Mouse (Mus musculus): Measurements from ENCODE around the gene Neurl1b. TPM values are rescaled to one million over a fixed set of nuclear protein-coding genes. Genes with fewer than 3 reads are reported as not detected.

Gene Neurl1b
- polyA plus RNA-seq, 1 experiment, result 7.9 TPM

DNA sequence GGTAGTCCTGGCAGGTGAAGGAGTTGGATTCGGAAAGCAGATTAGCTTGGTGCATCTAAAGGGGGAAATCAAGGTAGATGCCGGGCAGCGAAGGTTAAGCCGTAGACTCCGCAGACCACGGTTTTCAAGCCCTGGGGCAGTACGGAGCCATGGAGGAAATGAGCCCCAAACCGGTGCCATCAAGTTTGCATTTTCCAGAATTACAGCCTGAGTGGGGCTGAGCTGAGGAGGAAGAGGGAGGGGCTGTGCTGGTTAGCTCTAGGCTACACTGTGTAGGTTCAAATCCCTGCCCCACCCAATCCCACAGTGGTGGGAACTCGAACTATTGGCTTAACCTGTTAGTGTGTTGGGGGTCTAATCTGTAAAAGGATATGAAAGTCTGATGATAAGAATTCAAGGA is 49.9 kb downstream of the Neurl1b start:
- H3K27ac ChIP-seq (ENCODE audit: insufficient read depth, low read depth, low read length), result no peak overlapping the region
- H3K4me1 ChIP-seq (ENCODE audit: control insufficient read depth, insufficient read depth, low read length), result peaks cover 2% of the 10 kb centered on the region
- H3K4me3 ChIP-seq (ENCODE audit: insufficient read depth, low read length), result no peak overlapping the region
- TF ChIP-seq CTCF (IDR thresholded peaks at IDR 0.05; ENCODE audit: low read depth, low read length) (no peak), POLR2A (IDR thresholded peaks at IDR 0.05; ENCODE audit: borderline replicate concordance, low read depth, low read length) (no peak)

DNA sequence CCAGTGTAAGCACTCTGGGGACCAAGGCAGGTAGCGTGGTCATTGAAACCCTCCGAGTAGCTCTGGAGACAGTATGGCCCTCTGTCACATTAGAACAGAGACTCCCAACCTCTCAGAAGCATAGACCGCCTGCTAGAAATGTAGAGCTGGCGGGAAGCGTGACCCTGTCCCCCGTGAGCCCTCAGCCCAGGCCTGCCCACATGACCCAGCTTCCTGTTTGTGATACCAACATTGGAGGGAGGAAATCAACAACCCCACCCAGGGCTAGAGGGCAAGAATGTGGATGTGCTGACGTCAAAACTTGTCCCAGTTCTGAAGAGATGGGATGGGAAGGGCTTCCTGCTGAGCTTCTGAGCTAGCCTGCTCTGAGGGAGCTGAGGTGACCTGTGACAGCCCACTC is 50.3 kb downstream of the Neurl1b start:
- TF ChIP-seq CTCF (IDR thresholded peaks at IDR 0.05; ENCODE audit: low read depth, low read length) (no peak), POLR2A (IDR thresholded peaks at IDR 0.05; ENCODE audit: borderline replicate concordance, low read depth, low read length) (no peak)
- no peak overlapping the region for H3K4me3 ChIP-seq (ENCODE audit: insufficient read depth, low read length)
- peaks cover 2% of the 10 kb centered on the region for H3K4me1 ChIP-seq (ENCODE audit: control insufficient read depth, insufficient read depth, low read length)
- no peak overlapping the region for H3K27ac ChIP-seq (ENCODE audit: insufficient read depth, low read depth, low read length)

DNA sequence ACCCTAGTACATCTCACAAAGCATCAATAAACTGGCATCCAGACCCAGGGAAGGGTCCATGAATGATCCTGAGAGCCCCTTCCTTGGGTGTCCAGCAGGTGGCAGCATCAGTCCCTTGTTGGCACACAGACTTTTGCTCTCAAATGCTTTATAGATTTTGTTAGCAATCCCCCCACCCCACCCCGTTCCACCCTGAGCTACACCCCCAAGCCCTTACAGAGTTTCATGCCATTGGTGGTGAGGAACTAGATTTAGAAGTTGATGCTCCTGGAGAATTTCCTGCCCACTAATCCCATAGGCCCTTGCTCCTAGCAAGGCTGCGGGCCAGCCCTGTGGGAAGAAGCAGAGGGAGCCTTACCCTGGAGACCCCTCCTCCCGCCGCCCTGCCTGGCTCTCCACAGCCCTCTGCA is 52.1 kb downstream of the Neurl1b start:
- H3K4me3 ChIP-seq (ENCODE audit: insufficient read depth, low read length), result no peak overlapping the region
- H3K4me1 ChIP-seq (ENCODE audit: control insufficient read depth, insufficient read depth, low read length), result peaks cover 2% of the 10 kb centered on the region
- no peak for TF ChIP-seq POLR2A (IDR thresholded peaks at IDR 0.05; ENCODE audit: borderline replicate concordance, low read depth, low read length)
- TF ChIP-seq CTCF (IDR thresholded peaks at IDR 0.05; ENCODE audit: low read depth, low read length), result peak; percentile 92
- H3K27ac ChIP-seq (ENCODE audit: insufficient read depth, low read depth, low read length), result no peak overlapping the region

DNA sequence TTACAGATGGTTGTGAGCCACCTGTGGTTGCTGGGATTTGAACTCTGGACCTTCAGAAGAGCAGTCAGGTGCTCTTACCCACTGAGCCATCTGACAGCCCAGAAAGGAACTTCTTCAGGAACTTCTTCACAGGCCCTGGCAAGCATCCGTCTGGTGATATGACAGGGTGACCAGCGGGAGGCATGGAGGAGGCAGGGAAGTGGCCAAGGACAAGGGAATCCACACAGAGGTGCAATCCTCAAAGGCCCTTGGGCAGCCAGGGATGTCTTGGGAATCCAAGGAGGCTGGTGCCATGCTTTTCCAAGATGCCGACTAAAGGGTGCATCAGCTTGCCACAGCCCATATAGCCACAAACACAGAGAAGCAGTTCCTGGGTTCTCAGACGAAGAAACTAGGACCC is 53.0 kb downstream of the Neurl1b start:
- TF ChIP-seq POLR2A (IDR thresholded peaks at IDR 0.05; ENCODE audit: borderline replicate concordance, low read depth, low read length) (no peak), CTCF (IDR thresholded peaks at IDR 0.05; ENCODE audit: low read depth, low read length) (no peak)

DNA sequence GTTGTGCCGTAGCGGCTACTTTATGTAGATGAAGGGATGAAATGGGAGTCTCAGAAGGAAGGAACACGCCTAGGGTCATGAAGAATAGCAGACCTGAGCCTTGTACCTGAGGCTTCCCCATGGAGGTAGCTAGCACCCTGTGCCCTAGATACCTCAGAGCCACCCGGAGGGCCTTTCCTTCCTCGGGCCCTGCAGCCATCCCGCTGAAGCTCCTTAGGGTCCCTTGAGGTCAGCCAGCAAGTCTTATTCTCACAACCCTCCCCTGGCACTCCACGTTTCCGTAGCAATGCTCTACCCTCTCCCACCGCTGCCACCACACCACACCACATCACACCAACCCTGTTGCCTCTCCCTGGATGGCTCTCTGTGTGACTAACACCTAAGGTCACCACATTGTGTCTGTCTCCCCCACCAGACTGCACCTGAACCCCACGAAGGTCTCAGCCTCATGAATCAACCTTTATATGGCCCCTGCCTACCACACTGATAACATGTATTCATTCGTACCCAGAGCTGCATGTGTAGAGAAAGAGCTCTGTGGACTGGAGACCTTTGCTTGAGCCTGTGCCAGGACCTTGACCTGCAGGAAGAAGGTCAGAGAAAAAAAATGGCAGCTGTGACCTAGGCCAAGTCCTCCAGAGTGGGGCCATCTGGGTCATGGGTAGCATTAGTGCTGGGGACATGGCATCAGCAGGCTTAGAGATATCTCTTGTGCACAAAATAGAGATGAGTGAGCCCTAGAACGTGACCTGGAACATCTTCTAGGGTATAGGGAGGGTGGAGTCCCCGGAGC is 53.7 kb downstream of the Neurl1b start:
- Histone ChIP-seq H3K27ac (ENCODE audit: insufficient read depth, low read depth, low read length) (no peak overlapping the region), H3K4me3 (ENCODE audit: insufficient read depth, low read length) (no peak overlapping the region), H3K4me1 (ENCODE audit: control insufficient read depth, insufficient read depth, low read length) (peaks cover 2% of the 10 kb centered on the region)
- TF ChIP-seq POLR2A (IDR thresholded peaks at IDR 0.05; ENCODE audit: borderline replicate concordance, low read depth, low read length) (no peak), CTCF (IDR thresholded peaks at IDR 0.05; ENCODE audit: low read depth, low read length) (no peak)

More for the DNA sequence above, 53.0 kb downstream of the Neurl1b start:
- H3K4me3 ChIP-seq (ENCODE audit: insufficient read depth, low read length), result no peak overlapping the region
- H3K4me1 ChIP-seq (ENCODE audit: control insufficient read depth, insufficient read depth, low read length), result peaks cover 2% of the 10 kb centered on the region
- H3K27ac ChIP-seq (ENCODE audit: insufficient read depth, low read depth, low read length), result no peak overlapping the region

DNA sequence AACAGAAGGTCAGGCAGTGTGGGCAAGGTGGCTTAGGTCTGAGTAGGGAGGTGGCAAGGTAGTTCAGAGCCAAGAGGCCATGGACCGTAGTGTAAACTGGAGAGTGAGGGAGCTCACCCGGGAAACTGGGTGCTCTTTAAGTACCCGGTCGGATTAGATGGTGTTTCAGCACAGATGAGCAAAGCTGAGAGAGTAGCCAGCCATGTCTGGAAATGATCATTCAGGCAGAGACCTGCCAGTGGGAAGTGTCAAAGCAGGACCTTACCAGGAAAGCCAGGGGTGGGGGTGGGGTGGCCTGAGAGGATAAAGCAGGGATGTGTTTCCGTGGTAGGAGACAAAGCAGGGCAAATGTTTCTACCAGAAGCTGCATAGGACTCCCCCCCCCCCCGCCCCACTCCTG is 62.2 kb downstream of the Neurl1b start:
- H3K4me1 ChIP-seq (ENCODE audit: control insufficient read depth, insufficient read depth, low read length), result peaks cover 9% of the 10 kb centered on the region
- H3K4me3 ChIP-seq (ENCODE audit: insufficient read depth, low read length), result no peak overlapping the region
- H3K27ac ChIP-seq (ENCODE audit: insufficient read depth, low read depth, low read length), result no peak overlapping the region
- no peak for TF ChIP-seq CTCF (IDR thresholded peaks at IDR 0.05; ENCODE audit: low read depth, low read length)
- TF ChIP-seq POLR2A (IDR thresholded peaks at IDR 0.05; ENCODE audit: borderline replicate concordance, low read depth, low read length), result no peak

DNA sequence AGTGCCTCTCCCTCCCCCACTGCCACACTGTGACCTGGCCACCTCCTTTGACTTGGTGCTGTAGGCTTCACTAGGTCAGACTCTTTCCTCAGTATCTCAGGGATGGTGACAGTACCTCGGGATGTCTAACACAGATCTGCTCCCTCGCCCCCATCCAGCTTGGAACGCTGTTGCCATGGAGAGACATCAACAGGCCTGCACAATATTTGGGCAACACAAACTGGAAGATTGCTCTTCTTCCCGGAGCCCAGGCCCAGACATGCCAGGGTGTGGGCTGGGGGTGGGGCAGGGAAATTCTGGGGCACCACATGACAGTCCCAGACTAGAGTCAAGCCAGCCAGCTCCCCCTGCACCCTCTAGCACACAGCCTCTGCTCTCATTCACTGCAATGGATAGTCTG is 64.0 kb downstream of the Neurl1b start:
- Histone ChIP-seq H3K4me1 (ENCODE audit: control insufficient read depth, insufficient read depth, low read length) (peaks cover 9% of the 10 kb centered on the region), H3K27ac (ENCODE audit: insufficient read depth, low read depth, low read length) (no peak overlapping the region), H3K4me3 (ENCODE audit: insufficient read depth, low read length) (no peak overlapping the region)
- TF ChIP-seq POLR2A (IDR thresholded peaks at IDR 0.05; ENCODE audit: borderline replicate concordance, low read depth, low read length) (no peak), CTCF (IDR thresholded peaks at IDR 0.05; ENCODE audit: low read depth, low read length) (no peak)

DNA sequence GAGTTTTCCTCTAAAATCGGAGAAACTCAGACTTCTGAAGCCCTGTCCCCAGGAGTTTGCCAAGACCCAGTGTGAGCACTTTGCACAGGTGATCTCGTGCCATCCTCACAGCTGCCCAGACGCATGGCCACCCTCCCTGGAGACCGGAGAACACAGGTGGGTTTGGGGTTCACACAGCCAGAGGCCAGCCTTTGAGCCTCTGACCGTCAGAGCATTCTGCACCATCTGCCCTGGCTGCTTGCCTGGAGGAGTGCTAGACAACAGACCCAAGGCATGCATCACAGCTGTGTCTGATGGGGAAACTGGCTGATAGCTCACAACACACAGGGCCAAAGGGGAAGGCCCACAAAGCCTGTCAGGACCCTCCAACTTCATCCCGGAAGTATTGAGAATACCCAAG is 65.0 kb downstream of the Neurl1b start:
- H3K27ac ChIP-seq (ENCODE audit: insufficient read depth, low read depth, low read length), result no peak overlapping the region
- peaks cover 9% of the 10 kb centered on the region for H3K4me1 ChIP-seq (ENCODE audit: control insufficient read depth, insufficient read depth, low read length)
- no peak for TF ChIP-seq POLR2A (IDR thresholded peaks at IDR 0.05; ENCODE audit: borderline replicate concordance, low read depth, low read length)
- TF ChIP-seq CTCF (IDR thresholded peaks at IDR 0.05; ENCODE audit: low read depth, low read length), result no peak
- no peak overlapping the region for H3K4me3 ChIP-seq (ENCODE audit: insufficient read depth, low read length)

DNA sequence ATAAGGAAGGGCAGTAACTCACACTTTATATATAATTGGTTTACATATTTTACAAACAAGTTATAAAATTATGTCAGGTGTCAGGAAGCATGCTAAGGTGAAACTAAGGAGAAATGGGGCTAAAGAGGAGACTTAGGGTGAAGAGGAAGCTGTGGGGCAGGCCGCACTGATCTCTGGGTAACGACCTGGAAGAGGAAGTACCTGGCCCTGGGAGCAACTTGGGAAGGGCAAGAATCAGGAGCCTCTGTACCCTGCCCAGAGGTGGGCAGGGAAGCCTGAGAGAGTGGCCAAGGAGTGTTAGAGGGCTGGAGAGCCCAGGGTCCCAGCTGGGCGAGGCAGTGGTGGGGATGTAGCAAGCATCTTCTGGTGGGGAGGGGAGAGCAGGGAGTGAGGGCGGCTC is 66.3 kb downstream of the Neurl1b start:
- H3K4me3 ChIP-seq (ENCODE audit: insufficient read depth, low read length), result no peak overlapping the region
- TF ChIP-seq CTCF (IDR thresholded peaks at IDR 0.05; ENCODE audit: low read depth, low read length) (no peak), POLR2A (IDR thresholded peaks at IDR 0.05; ENCODE audit: borderline replicate concordance, low read depth, low read length) (no peak)
- H3K4me1 ChIP-seq (ENCODE audit: control insufficient read depth, insufficient read depth, low read length), result peaks cover 12% of the 10 kb centered on the region
- no peak overlapping the region for H3K27ac ChIP-seq (ENCODE audit: insufficient read depth, low read depth, low read length)

DNA sequence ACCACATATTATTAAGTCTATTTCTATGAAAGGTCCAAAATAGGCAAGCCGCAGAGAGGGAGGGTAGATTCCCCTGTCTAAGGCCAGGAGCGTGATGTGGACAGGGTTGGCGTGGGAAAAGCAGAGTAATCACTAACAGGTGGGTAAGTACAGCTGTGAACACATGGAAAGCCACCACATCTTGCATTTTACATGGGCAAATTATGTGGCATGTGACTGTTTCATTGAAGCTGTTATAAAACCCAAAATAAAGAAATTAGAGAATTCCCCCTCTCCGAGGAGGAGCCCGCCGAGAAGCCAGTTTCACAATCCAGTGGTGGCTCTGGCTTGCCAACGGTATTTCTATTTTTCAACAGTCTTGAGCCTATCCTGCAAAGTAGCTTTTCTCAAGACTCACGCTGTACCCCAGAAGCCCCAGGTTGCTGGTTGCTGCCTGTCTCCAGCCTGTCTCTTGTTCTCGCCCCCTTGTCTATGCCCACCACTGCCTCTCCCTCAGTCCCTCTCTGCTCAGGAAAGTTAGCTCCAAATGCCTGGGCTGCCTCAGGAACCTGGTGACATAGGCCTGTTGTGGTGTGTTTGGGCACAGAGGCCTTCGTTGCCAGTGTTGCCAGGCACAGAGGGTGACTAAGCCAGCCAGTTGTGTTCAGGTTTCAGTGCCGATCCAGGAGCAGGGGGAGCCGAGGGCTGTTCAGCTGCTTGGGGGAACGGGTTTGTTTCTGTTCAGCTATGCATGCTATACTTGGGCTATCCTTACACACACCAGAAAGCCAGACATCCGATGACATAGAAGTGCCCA is 70.2 kb downstream of the Neurl1b start:
- Histone ChIP-seq H3K4me3 (ENCODE audit: insufficient read depth, low read length) (no peak overlapping the region), H3K27ac (ENCODE audit: insufficient read depth, low read depth, low read length) (no peak overlapping the region)
- no peak for TF ChIP-seq CTCF (IDR thresholded peaks at IDR 0.05; ENCODE audit: low read depth, low read length)
- TF ChIP-seq POLR2A (IDR thresholded peaks at IDR 0.05; ENCODE audit: borderline replicate concordance, low read depth, low read length), result no peak

More for the DNA sequence above, 70.2 kb downstream of the Neurl1b start:
- peaks cover 11% of the 10 kb centered on the region for H3K4me1 ChIP-seq (ENCODE audit: control insufficient read depth, insufficient read depth, low read length)

Data from bone marrow macrophage, adult 2 months (primary cell).